Mouse (Mus musculus) testis, adult 2 months (tissue): ENCODE data around the gene Pxk.

ENCODE experiments used
- CTCF ChIP-seq: fragments of 200-500 bp; IDR thresholded peaks from 2 replicates; pipeline ENCODE4 v1.5.1; 2012; ENCODE audit warnings: low read depth, mild to moderate bottlenecking, inconsistent platforms, low read length, moderate library complexity; ENCODE audit not compliant: control insufficient read depth, insufficient read depth, insufficient replicate concordance
- POLR2A ChIP-seq: fragments of 200-500 bp; IDR thresholded peaks from 2 replicates; pipeline ENCODE4 v1.6.1; 2012; ENCODE audit warnings: low read depth, mild to moderate bottlenecking, inconsistent platforms, low read length, moderate library complexity; ENCODE audit not compliant: control insufficient read depth

- TF ChIP-seq POLR2A = no peak
- TF ChIP-seq CTCF = no peak
Measured at GRCm38 (mm10) chr14:8056076-8056475, 41.9 kb upstream of the Pxk start.
